Mouse (Mus musculus): ENCODE results near the gene Ralb.

Gene Ralb

GRCm38 (mm10) chr1:119523826-119524225, 19.2 kb upstream of the Ralb start:
- no peak for DNase-seq (ENCODE audit: low spot score)

- DNase-seq (ENCODE audit: low spot score) = no peak
Measured at GRCm38 (mm10) chr1:119523369-119523768, 18.8 kb upstream of the Ralb start.

DNA sequence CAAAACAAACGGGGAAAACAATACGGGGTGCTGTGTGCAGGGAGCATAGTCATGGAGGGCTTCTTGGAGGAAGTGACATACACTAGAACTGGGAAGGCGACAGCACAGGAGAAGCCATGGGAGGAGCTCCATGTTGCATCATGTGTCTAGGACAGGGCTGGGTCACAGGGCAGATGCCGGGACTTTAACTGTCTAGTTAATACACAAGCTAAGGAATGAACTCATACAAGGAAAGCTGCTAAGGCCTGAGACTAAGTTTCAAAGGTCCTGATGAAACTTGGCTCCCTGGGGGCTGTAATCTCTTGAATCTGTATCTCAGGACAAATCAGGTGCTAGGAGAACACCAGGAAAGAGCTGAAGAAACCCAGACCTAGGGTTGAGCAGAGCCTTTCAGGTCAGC, 18.1 kb upstream of the Ralb start:
- no peak for DNase-seq (ENCODE audit: low spot score)

GRCm38 (mm10) chr1:119521681-119522080, 17.1 kb upstream of the Ralb start:
- no peak for DNase-seq (ENCODE audit: low spot score)

- DNase-seq (ENCODE audit: low spot score) = no peak
Measured at GRCm38 (mm10) chr1:119521029-119521428, 16.4 kb upstream of the Ralb start.

DNA sequence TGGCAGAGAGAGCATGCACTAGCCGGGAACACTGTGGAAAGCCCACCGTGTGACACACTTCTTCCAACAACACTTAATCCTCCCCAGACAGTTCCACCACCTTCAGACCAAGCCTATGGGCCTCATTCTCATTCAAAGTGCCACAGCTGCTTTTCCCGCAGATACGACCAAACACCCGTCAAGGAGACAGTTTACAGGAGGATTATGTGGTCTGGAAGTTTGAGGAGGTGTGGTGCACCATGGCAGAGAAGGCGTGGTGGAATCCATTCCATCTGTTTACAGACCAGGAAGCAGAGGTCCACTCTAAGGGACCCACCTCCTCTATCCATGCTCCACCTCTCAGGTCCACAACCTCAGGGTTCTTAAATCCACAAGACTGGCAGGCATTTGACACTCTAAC, 14.7 kb upstream of the Ralb start:
- no peak for DNase-seq (ENCODE audit: low spot score)

- DNase-seq (ENCODE audit: low spot score) = no peak
Measured at GRCm38 (mm10) chr1:119518786-119519185, 14.2 kb upstream of the Ralb start.

DNA sequence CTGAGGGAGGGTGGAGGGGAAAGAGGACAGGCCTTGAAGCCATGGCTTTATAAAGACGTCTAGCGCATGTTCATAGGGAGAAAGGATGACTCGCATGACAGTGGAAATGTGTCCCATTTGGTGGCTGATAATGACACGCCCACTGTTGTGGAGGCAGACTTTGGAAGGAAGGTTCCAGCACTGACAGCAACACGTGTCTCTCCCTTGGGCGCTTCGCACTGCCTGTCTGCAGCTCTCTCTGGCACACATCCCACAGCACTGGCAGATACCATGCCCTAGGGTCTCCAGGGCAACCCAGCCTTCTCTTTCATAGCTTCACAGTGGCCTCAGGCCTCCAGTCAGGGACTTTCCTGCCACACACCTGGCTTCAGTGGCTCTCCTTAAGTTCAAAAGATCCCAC, 13.5 kb upstream of the Ralb start:
- no peak for DNase-seq (ENCODE audit: low spot score)

DNA sequence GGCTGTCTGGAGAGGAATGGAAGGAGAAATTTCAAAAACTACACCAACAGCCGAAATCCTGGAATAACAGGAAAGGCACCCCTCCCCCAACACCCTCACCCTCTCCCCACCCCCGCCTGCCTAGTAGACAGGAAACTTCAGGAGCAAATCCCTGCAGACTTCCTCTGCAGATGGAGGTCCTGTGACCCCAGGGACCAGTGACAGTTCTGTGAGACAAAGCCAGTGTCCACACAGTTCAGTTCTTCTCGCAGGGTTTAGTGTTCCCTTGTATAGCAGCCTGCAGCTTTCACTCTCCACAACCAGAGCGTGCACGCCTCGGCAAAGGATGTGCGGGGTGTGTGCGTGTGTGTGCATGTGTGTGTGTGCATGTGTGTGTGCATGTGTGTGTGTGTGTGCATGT, 6.3 kb upstream of the Ralb start:
- DNase-seq (ENCODE audit: low spot score) = no peak

DNA sequence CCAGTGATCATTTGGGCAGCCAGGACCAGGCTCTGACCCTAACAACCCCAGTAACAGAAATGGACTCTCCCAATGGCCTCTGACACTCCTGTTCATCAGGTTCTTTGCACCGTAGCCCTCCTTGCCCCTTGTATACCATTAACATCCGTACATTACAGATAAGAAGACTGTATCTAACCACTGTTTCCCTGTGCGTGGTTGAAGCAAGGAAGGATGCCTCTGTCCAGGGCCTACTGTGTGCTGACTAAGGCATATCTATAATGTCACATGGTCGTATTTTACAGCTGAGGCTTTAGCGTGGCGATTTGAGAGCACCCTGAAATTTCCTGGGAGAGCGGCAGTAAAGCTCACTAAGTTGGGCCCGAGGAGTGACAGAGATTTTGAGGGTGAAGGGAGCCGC, 5.8 kb upstream of the Ralb start:
- no peak for DNase-seq (ENCODE audit: low spot score)

DNA sequence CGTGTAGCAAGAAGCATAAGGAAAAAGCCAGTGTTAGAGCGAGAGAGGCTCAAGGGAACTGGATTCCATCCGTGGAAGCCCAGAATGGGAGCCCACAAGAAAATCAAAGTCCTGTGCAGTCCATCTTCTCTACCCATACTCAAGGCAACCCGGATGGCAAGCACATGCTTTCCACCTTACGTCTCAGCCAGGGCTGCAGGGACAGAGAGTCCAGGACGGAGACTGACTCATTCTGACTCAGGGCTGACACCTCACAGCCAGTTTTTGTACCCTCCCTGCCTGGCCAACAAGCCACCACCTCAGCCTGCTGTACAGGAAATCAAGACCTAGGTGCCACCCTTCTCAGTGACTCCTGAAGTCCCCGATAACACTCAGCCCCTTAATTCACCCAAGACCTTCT, 4.9 kb upstream of the Ralb start:
- no peak for DNase-seq (ENCODE audit: low spot score)

DNA sequence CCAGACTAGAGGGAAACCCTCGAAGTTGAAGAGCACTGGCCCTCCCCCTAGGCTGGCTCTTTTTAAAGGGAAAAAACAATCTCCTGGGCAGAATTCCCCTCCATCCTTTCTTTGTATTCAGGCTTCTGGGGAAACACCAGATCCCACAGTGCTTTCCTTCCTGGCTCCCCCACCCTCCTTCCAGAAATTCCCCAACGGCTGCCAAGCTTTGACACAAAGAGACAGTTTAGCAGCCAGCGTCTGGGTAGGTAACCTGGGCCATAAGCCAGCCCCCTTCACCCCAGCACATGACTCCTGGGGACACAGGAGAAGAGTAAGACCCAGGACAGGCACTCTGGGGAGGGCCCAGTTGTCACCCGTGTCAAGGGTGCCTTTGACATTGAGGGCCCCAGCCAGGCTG, 4.0 kb upstream of the Ralb start:
- DNase-seq (ENCODE audit: low spot score) = no peak

- DNase-seq (ENCODE audit: low spot score) = no peak
Measured at GRCm38 (mm10) chr1:119505951-119506350, 1.4 kb upstream of the Ralb start.

DNA sequence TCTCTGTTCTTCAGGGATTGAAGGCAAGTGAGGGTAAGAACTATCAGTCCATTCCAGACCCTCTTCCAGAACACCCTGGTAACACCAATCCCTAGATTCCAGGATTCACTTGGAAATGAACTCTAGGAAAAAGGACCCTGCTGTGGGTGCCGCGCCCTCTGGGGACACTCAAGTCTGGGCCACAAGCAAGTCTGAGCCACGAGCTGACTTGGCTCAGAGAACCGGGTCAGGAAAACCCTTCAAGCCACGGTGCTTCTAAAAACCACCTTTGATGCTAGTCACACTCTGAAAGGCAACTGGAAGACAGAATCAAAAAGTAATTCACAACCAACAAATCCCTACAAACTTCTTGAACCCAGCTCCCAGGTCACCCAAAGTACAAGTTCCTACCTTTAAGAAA, 786 bp downstream of the Ralb start:
- DNase-seq (ENCODE audit: low spot score) = no peak

- no peak for DNase-seq (ENCODE audit: low spot score)
Measured at GRCm38 (mm10) chr1:119503181-119503580, 1.4 kb downstream of the Ralb start.

DNA sequence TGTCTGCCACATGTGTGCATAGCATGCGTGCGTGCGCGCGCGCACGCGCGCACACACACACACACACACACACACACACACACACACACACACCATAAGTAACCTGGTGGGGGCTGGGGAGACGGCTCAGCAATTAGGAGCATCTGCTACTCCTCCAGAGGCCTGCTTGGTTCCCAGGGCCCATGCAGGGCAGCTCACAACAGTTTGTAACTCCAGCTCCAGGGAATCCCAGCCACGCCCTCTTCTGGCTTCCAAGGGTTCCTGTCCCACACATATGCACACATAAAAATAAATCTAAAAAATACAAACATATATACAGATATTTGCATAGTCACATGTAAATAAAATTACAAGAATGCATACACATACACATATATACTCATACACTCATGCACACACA, 1.9 kb downstream of the Ralb start:
- DNase-seq (ENCODE audit: low spot score) = no peak

- DNase-seq (ENCODE audit: low spot score) = no peak
Measured at GRCm38 (mm10) chr1:119501881-119502280, 2.7 kb downstream of the Ralb start.

- DNase-seq (ENCODE audit: low spot score) = no peak
Measured at GRCm38 (mm10) chr1:119499456-119499855, 5.1 kb downstream of the Ralb start.

GRCm38 (mm10) chr1:119498536-119499231, 5.9 kb downstream of the Ralb start:
- no peak for DNase-seq (ENCODE audit: low spot score)

DNA sequence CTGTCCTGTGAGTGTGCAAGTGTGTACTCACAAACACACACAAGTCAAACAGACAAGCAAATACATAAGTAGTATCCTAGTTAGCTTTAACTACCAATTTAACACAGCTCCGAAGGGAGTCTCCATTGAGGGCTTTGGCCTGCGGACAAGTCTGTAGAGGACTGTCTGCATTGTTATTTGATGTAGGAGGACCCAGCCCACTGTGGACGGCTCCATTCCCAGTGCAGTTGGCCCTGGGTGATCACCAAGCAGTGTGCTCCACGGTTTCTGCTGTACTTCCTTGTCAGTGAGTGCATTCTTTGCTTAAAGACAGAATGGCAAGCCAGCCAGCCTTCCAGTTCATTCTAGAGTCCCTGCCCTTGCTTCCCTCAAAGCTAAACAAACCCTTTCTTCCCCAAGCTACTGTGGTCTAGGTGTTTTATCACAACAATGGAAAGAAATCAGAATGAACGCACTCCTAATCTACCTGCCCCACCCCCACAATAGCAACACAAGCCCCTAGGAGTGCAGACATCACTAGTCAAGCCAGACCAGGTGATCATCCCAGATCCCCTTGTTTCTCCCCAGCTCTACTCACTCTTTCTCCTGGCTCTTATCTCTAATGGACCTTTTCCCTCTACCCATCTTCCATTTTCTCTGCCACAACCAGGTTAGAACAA, 7.1 kb downstream of the Ralb start:
- DNase-seq (ENCODE audit: low spot score) = no peak

- no peak for DNase-seq (ENCODE audit: low spot score)
Measured at GRCm38 (mm10) chr1:119495396-119495775, 9.2 kb downstream of the Ralb start.

DNA sequence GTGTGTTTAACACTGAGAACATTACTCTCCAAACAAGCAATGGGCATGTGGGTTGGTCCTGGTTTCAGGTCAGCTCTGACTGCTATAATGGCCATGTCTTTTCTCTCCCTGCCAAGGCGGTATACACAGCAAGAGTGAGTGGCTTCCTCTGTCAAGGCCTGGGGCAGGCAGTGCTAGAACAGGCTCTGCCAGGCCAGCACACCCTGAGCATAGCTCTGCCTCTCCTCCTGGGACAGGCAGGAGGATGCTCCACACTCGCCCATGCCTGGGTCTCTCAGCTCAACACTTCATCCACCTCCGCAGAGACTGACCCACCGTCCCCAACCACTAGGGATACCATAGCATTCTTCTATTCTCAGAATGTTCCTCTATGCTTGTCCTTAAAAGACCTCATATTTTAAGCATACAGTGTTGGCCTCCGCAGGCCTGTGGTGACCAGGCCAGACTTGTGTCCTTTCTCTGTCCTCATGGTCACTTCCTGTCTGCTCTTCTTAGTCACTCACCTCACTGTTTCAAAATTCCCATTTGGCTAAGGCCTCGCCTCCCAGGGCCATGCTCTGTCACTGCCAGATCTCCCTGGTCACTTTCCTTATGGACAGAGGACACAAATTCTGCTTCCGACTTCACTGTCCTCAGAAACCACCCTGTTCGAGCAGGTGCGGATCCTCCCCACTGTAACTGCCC, 9.7 kb downstream of the Ralb start:
- no peak for DNase-seq (ENCODE audit: low spot score)

- DNase-seq (ENCODE audit: low spot score) = no peak
Measured at GRCm38 (mm10) chr1:119494024-119494711, 10.4 kb downstream of the Ralb start.
